Mouse (Mus musculus) forebrain, embryonic 12.5 days (tissue): ENCODE results near the gene Dcaf8. TPM values are rescaled to one million over a fixed set of nuclear protein-coding genes. Genes with fewer than 3 reads are reported as not detected.

ENCODE experiments used
- ATAC-seq: fragments of 200-750 bp; cut with Nextera tagmentation; 2 replicates; pipeline ENCODE4 v1.8.0; 2017; ENCODE audit warnings: moderate TSS enrichment; ENCODE audit not compliant: low FRiP score
- H3K27ac ChIP-seq: fragments of 300-500 bp; sonication (generic); 2 replicates; pipeline ENCODE4 v1.5.1; 2016; ENCODE audit warnings: mild to moderate bottlenecking
- H3K27me3 ChIP-seq: fragments of 300-500 bp; sonication (generic); 2 replicates; pipeline ENCODE4 v1.6.1; 2016; ENCODE audit warnings: mild to moderate bottlenecking
- H3K36me3 ChIP-seq: fragments of 300-500 bp; sonication (generic); replicated peaks from 2 replicates; pipeline ENCODE4 v1.6.1; 2016; ENCODE audit warnings: mild to moderate bottlenecking
- H3K4me1 ChIP-seq: fragments of 300-500 bp; sonication (generic); 2 replicates; pipeline ENCODE4 v1.6.1; 2016
- H3K4me2 ChIP-seq: fragments of 300-500 bp; sonication (generic); 2 replicates; pipeline ENCODE4 v1.6.1; 2016; ENCODE audit warnings: mild to moderate bottlenecking, moderate library complexity
- H3K4me3 ChIP-seq: fragments of 300-500 bp; sonication (generic); replicated peaks from 2 replicates; pipeline ENCODE4 v1.5.1; 2016; ENCODE audit warnings: mild to moderate bottlenecking
- H3K9ac ChIP-seq: fragments of 300-500 bp; sonication (generic); 2 replicates; pipeline ENCODE4 v1.6.1; 2016; ENCODE audit warnings: mild to moderate bottlenecking
- H3K9me3 ChIP-seq: fragments of 300-500 bp; sonication (generic); 2 replicates; pipeline ENCODE4 v1.6.1; 2016
- WGBS: fragments of 180-500 bp; shearing (Covaris S2); methylation state at CpG from one replicate; pipeline ENCODE4 v1.1.7; 2016; 5-methylcytosine and 5-hydroxymethylcytosine counted together
- polyA plus RNA-seq: library from polyadenylated mRNA; unstranded; fragments of >200 nt; fragmentation: Nextera tagmentation; extraction: Ambion mirVana; gene quantifications from 2 replicates; pipeline ENCODE4 v1.2.1, GENCODE M21; 2016

Gene Dcaf8
- polyA plus RNA-seq, 1 experiment from 2014 or later = 143 TPM

GRCm38 (mm10) chr1:172154536-172154935 lies 6.7 kb downstream of the Dcaf8 start:
- no peak for ATAC-seq
- no peaks in the 10 kb centered on the region for H3K27me3 ChIP-seq
- no peak overlapping the region for H3K27ac ChIP-seq
- no peak overlapping the region for H3K9ac ChIP-seq
- H3K4me1 ChIP-seq = peaks cover 17% of the 10 kb centered on the region
- H3K4me3 ChIP-seq = no peak overlapping the region
- H3K36me3 ChIP-seq = peaks cover 59% of the 10 kb centered on the region
- WGBS = 97% methylated on average over 3 of the region's 3 CpGs
- H3K9me3 ChIP-seq = no peaks in the 10 kb centered on the region
- no peak overlapping the region for H3K4me2 ChIP-seq

DNA sequence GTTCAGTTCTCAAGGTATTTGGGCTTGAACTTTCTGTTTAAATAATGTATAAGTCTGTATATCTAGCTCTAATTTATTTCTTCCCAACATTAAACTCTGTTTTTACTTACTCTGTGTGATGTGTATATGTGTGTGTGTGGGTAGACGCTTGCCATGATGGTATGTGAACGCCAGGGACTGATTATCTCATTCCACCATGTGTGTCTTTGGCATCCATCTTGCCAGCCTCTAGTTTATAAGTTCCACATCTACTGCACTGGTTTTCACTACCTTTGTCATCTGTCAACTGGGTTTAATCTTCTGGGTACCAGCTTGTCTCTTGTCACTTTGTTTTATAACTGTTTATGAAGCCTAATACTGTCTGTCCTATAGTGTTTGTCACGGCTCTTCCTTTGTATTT lies 7.6 kb downstream of the Dcaf8 start:
- H3K27ac ChIP-seq = no peak overlapping the region
- WGBS = 92% methylated on average over 3 of the region's 3 CpGs
- no peaks in the 10 kb centered on the region for H3K9me3 ChIP-seq
- H3K27me3 ChIP-seq = no peaks in the 10 kb centered on the region
- peaks cover 11% of the 10 kb centered on the region; the same call in 1 of the 2 replicates for H3K4me1 ChIP-seq
- peaks cover 55% of the 10 kb centered on the region for H3K36me3 ChIP-seq
- H3K4me2 ChIP-seq = no peak overlapping the region
- no peak for ATAC-seq
- no peak overlapping the region for H3K4me3 ChIP-seq
- no peak overlapping the region for H3K9ac ChIP-seq

DNA sequence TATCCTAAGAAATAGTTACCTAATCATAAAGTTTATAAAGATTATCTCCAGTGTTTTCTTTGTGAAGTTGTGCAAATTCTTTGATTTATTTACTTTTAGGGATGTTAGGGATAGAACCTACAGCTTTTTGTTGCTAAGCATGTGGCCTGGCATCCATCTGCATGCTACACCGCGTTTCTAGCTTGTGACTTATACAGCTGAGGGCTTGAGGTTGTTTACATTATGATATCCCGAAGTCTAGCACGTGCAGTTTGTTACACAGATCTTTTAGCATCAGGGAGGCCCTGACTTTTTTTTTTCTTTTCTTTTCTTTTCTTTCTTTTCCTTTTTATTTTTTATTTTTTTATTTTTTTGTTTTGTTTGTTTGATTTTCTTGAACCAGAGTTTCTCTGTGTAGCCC lies 12.1 kb downstream of the Dcaf8 start:
- no peak overlapping the region for H3K9ac ChIP-seq
- peaks cover 9% of the 10 kb centered on the region for H3K4me1 ChIP-seq
- WGBS = 91% methylated on average over 4 of the region's 4 CpGs
- peaks cover 21% of the 10 kb centered on the region for H3K36me3 ChIP-seq
- H3K27ac ChIP-seq = no peak overlapping the region
- H3K4me2 ChIP-seq = no peak overlapping the region
- H3K4me3 ChIP-seq = no peak overlapping the region
- no peaks in the 10 kb centered on the region for H3K27me3 ChIP-seq
- H3K9me3 ChIP-seq = no peaks in the 10 kb centered on the region
- ATAC-seq = no peak

- H3K27me3 ChIP-seq = no peaks in the 10 kb centered on the region
- H3K4me1 ChIP-seq = peaks cover 9% of the 10 kb centered on the region
- no peak overlapping the region for H3K27ac ChIP-seq
- no peak overlapping the region for H3K9ac ChIP-seq
- H3K9me3 ChIP-seq = no peaks in the 10 kb centered on the region
- H3K4me3 ChIP-seq = no peak overlapping the region
- H3K36me3 ChIP-seq = peaks cover 21% of the 10 kb centered on the region
- no peak overlapping the region for H3K4me2 ChIP-seq
- ATAC-seq = no peak
Observed at GRCm38 (mm10) chr1:172160508-172160907, 12.6 kb downstream of the Dcaf8 start.

- Histone ChIP-seq H3K36me3 (peaks cover 21% of the 10 kb centered on the region), H3K27ac (no peak overlapping the region), H3K27me3 (no peaks in the 10 kb centered on the region), H3K4me2 (no peak overlapping the region), H3K4me3 (no peak overlapping the region), H3K9me3 (no peaks in the 10 kb centered on the region), H3K4me1 (peaks cover 9% of the 10 kb centered on the region), H3K9ac (no peak overlapping the region)
- 0 out of 2 replicates have a peak, but pooled peaks have one; percentile 44 for ATAC-seq
- 97% methylated on average over 1 of the region's 1 CpGs for WGBS
Observed at GRCm38 (mm10) chr1:172162009-172162408, 14.1 kb downstream of the Dcaf8 start.

- Histone ChIP-seq H3K27ac (no peak overlapping the region), H3K27me3 (no peaks in the 10 kb centered on the region), H3K4me2 (no peak overlapping the region), H3K9ac (no peak overlapping the region), H3K9me3 (no peaks in the 10 kb centered on the region), H3K4me1 (peaks cover 9% of the 10 kb centered on the region), H3K4me3 (no peak overlapping the region), H3K36me3 (peaks cover 30% of the 10 kb centered on the region)
- no peak for ATAC-seq
- 86% methylated on average over 6 of the region's 6 CpGs for WGBS
Observed at GRCm38 (mm10) chr1:172162959-172163358, 15.1 kb downstream of the Dcaf8 start.

DNA sequence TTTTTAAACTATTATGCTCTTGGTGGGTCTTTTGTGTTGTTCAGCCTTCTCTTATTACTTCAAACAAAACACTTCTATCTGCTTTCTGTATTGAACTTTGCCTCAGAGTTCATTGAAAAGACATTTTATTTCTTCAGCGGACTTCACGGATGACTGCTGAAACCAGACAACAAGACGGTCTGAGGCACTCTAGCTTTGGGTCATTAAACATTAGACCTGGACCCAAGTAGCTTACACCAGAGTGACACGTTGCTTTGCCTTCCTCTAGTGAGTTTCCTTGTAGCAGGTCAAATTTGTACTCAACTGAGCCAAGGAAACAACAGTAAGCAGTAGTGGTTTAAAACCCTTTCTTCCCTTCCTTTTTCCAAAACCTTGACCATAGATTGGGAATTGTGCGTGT lies 20.0 kb downstream of the Dcaf8 start:
- peaks cover 9% of the 10 kb centered on the region for H3K4me1 ChIP-seq
- H3K27ac ChIP-seq = no peak overlapping the region
- H3K4me2 ChIP-seq = no peak overlapping the region
- H3K9me3 ChIP-seq = no peaks in the 10 kb centered on the region
- H3K36me3 ChIP-seq = peaks cover 69% of the 10 kb centered on the region
- H3K9ac ChIP-seq = no peak overlapping the region
- no peak for ATAC-seq
- 75% methylated on average over 5 of the region's 5 CpGs for WGBS
- no peaks in the 10 kb centered on the region for H3K27me3 ChIP-seq
- no peak overlapping the region for H3K4me3 ChIP-seq

GRCm38 (mm10) chr1:172169809-172170208 lies 21.9 kb downstream of the Dcaf8 start:
- peaks cover 88% of the 10 kb centered on the region for H3K36me3 ChIP-seq
- no peak overlapping the region for H3K4me3 ChIP-seq
- no peaks in the 10 kb centered on the region for H3K9me3 ChIP-seq
- H3K9ac ChIP-seq = no peak overlapping the region
- H3K27me3 ChIP-seq = no peaks in the 10 kb centered on the region
- peaks cover under 1% of the 10 kb centered on the region; the same call in 1 of the 2 replicates for H3K4me1 ChIP-seq
- H3K27ac ChIP-seq = no peak overlapping the region
- WGBS = 99% methylated on average over 5 of the region's 5 CpGs
- no peak for ATAC-seq
- no peak overlapping the region for H3K4me2 ChIP-seq

DNA sequence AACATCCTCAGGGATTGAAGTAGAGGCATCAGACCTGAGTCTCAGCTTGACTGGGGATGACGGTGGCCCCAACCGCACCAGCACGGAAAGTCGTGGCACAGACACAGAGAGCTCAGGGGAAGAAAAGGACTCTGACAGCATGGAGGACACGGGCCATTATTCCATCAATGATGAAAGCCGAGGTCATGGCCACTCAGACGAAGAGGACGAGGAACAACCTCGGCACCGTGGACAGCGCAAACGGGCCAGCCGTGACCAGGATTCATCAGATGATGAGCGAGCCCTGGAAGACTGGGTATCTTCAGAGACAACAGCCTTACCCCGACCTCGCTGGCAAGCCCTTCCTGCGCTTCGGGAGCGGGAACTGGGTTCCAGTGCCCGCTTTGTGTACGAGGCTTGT lies 24.5 kb downstream of the Dcaf8 start:
- Histone ChIP-seq H3K36me3 (peaks cover 82% of the 10 kb centered on the region), H3K27ac (no peak overlapping the region), H3K4me2 (no peak overlapping the region), H3K4me1 (no peaks in the 10 kb centered on the region), H3K4me3 (no peak overlapping the region), H3K9me3 (no peaks in the 10 kb centered on the region), H3K9ac (no peak overlapping the region), H3K27me3 (no peaks in the 10 kb centered on the region)
- WGBS = 94% methylated on average over 21 of the region's 21 CpGs
- no peak for ATAC-seq

- 80% methylated on average over 5 of the region's 5 CpGs for WGBS
- H3K4me1 ChIP-seq = no peaks in the 10 kb centered on the region
- H3K27ac ChIP-seq = no peak overlapping the region
- no peaks in the 10 kb centered on the region for H3K9me3 ChIP-seq
- ATAC-seq = no peak
- no peak overlapping the region for H3K9ac ChIP-seq
- no peak overlapping the region for H3K4me3 ChIP-seq
- no peak overlapping the region for H3K4me2 ChIP-seq
- H3K36me3 ChIP-seq = peaks cover 82% of the 10 kb centered on the region
- H3K27me3 ChIP-seq = no peaks in the 10 kb centered on the region
Observed at GRCm38 (mm10) chr1:172173181-172173580, 25.3 kb downstream of the Dcaf8 start.

DNA sequence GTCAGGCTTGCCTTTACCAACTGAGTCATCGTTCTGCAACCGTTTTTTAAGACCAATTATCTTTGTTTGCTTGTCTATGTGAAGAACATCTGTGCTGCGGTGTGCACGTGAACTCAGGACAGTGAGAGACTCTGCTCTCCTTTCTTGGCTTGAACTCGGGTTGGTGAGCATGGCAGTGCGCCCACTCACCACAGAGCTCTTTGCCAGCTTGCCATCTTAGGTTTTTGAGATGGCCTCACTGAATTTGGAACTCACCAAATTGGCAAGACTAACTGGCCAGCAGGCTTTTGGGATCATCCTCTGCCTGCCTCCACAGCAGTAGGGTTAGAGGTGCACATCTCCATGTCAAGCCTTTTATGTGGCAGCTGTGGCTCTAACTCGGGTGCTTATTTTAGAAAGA lies 29.9 kb downstream of the Dcaf8 start:
- peaks cover 74% of the 10 kb centered on the region for H3K36me3 ChIP-seq
- no peak overlapping the region for H3K4me2 ChIP-seq
- H3K4me3 ChIP-seq = no peak overlapping the region
- WGBS = 90% methylated on average over 7 of the region's 7 CpGs
- H3K27me3 ChIP-seq = no peaks in the 10 kb centered on the region
- no peak for ATAC-seq
- H3K9ac ChIP-seq = no peak overlapping the region
- H3K27ac ChIP-seq = no peak overlapping the region
- H3K9me3 ChIP-seq = no peaks in the 10 kb centered on the region
- H3K4me1 ChIP-seq = no peaks in the 10 kb centered on the region

- no peaks in the 10 kb centered on the region for H3K9me3 ChIP-seq
- ATAC-seq = no peak
- no peaks in the 10 kb centered on the region for H3K4me1 ChIP-seq
- H3K27ac ChIP-seq = no peak overlapping the region
- H3K9ac ChIP-seq = no peak overlapping the region
- WGBS = 82% methylated on average over 7 of the region's 7 CpGs
- no peak overlapping the region for H3K4me3 ChIP-seq
- H3K4me2 ChIP-seq = no peak overlapping the region
- H3K36me3 ChIP-seq = peaks cover 65% of the 10 kb centered on the region
- no peaks in the 10 kb centered on the region for H3K27me3 ChIP-seq
Observed at GRCm38 (mm10) chr1:172179102-172179501, 31.2 kb downstream of the Dcaf8 start.

DNA sequence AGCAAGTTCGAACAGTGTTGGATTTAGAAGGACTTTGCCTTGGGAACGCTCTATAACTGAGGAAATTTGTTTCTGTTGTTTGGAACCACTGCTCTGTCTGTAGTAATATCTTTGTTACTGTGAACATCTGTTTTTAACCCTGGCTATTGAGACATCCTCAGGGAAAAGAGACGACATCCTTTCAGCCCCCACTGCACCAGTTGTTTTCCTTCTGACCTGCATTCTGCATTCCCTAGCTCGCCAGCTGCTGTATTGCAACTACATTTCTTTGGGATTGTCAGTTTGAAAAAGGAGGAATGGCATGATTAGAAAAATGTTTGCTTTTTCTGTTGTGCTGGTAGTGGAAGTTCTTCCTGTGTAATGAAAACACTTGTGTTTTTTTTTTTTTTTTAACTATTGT lies 33.0 kb downstream of the Dcaf8 start:
- peaks cover 55% of the 10 kb centered on the region for H3K36me3 ChIP-seq
- ATAC-seq = no peak
- H3K4me2 ChIP-seq = no peak overlapping the region
- H3K9ac ChIP-seq = no peak overlapping the region
- no peaks in the 10 kb centered on the region for H3K9me3 ChIP-seq
- no peak overlapping the region for H3K4me3 ChIP-seq
- H3K27me3 ChIP-seq = no peaks in the 10 kb centered on the region
- no peaks in the 10 kb centered on the region for H3K4me1 ChIP-seq
- 85% methylated on average over 4 of the region's 4 CpGs for WGBS
- H3K27ac ChIP-seq = no peak overlapping the region

- Histone ChIP-seq H3K4me2 (no peak overlapping the region), H3K27me3 (no peaks in the 10 kb centered on the region), H3K4me3 (no peak overlapping the region), H3K4me1 (no peaks in the 10 kb centered on the region), H3K9me3 (no peaks in the 10 kb centered on the region), H3K9ac (no peak overlapping the region), H3K36me3 (peaks cover 61% of the 10 kb centered on the region), H3K27ac (no peak overlapping the region)
- 95% methylated on average over 3 of the region's 3 CpGs for WGBS
- no peak for ATAC-seq
Observed at GRCm38 (mm10) chr1:172181777-172182176, 33.9 kb downstream of the Dcaf8 start.
